Mouse (Mus musculus) left cerebral cortex, adult 9 months (tissue): Measurements from ENCODE around the gene Ramac.
A peak's percentile ranks its signal among the peaks of the same experiment; 100 is the strongest.

Experiments
- DNase-seq, 2 experiments: peaks; one replicate each; pipeline ENCODE4 v3.0.0; 2022; ENCODE audit warnings: low spot score in 2 of 2

Ramac gene

DNA sequence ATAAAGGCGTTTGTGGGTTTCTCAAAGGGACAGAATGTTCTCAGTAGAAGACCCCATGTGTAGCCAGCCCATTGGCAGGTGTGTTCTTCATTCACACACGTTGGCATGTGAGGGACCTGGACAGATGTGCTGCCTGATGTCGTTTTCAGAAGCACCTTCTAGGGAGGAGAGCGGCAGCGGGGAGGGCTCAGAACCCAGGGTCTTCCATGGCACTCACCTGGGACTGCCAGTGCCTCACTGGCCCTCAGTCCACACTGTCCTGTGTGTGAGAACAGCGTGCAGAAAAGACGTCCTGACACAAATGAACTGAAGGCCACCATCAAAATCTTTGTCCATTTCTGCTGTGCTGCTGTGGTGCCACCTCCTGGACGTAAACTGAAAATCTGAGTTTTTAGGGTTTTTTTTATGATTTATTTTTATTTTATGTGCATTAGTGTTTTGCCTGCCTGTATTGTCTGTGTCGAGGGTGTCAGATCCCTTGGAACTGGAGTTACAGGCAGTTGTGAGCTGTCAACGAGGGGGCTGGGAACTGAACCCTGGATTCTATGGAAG is 15.0 kb downstream of the Ramac start:
- DNase-seq = no peak

- DNase-seq = peak in 1 of 2 experiments; percentile 33
Measured at GRCm38 (mm10) chr7:81788536-81788935, 25.8 kb downstream of the Ramac start.

GRCm38 (mm10) chr7:81789095-81789757 is 26.5 kb downstream of the Ramac start, which contains the start of gene 3110040N11Rik:
Gene 3110040N11Rik (minus strand): TSS chr7:81789478.
- DNase-seq = peak; percentile 70 to 81

DNA sequence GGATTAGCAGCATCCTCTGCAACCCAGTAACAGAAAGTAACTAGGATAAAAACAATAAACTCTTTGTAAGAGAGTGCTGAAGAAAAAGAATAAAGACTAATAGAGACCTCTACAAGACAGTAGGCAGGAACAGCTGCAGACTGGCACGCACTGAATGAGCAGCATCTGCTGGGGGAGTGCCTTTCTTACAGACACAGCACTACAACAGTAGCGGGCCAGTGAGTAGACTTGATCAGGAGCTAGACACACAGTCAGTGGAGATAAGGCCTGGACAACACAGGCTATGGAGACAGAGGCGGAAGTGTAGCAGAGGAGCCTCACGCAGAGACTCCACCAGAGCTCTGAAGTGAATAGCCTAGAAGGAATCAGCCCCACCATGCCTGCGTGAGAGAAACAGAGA is 43.3 kb downstream of the Ramac start:
- DNase-seq = no peak
